Mouse (Mus musculus): ENCODE results near the gene Tob2.

DNA sequence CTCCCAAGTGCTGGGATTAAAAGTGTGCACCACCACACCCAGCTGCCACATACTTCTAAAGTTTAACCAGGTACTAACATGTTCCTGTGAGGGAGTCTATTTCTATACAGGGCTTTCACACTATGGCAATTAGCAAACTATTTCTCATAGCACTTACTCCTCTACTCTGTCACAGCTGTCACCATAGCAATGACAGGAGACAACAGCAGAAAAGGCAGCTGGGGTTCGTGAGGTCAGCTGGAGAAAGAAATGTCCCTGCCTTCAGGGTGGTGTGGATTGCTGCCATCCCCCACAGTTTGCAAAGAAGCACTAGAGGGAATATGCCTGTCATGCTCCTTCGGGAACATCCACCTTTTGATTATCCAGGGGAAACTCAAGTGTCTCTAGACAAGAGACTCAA is 49.8 kb downstream of the Tob2 start:
- no peak for TF ChIP-seq MAFK (IDR thresholded peaks at IDR 0.05; ENCODE audit: insufficient read depth, low read depth, low read length)
- TF ChIP-seq CHD2 (IDR thresholded peaks at IDR 0.05; ENCODE audit: low read depth, low read length), result no peak
- no peak for TF ChIP-seq ZNF384 (IDR thresholded peaks at IDR 0.05; ENCODE audit: low read depth, low read length)
- TF ChIP-seq HCFC1 (IDR thresholded peaks at IDR 0.05; ENCODE audit: borderline replicate concordance, insufficient read depth, low read length), result no peak
- no peak for TF ChIP-seq ZC3H11A (IDR thresholded peaks at IDR 0.05; ENCODE audit: borderline replicate concordance, low read depth, low read length)

Data from ES-E14 (cell line).